Mouse (Mus musculus) forebrain, embryonic 11.5 days (tissue): ENCODE measurements around the gene Cul9. TPM values are rescaled to one million over a fixed set of nuclear protein-coding genes. Genes with fewer than 3 reads are reported as not detected.

Experiments
- ATAC-seq: fragments of 200-750 bp; cut with Nextera tagmentation; replicated peaks from 2 replicates; pipeline ENCODE4 v1.8.0; 2017; ENCODE audit warnings: moderate TSS enrichment; ENCODE audit not compliant: low FRiP score
- DNase-seq: peaks from one replicate; pipeline ENCODE4 v3.0.0-alpha.2; 2017; ENCODE audit warnings: low spot score
- H3K27ac ChIP-seq: fragments of 300-500 bp; sonication (generic); 2 replicates; pipeline ENCODE4 v1.5.1; 2014; ENCODE audit warnings: low read depth, low read length
- H3K27me3 ChIP-seq: fragments of 300-500 bp; sonication (generic); 2 replicates; pipeline ENCODE4 v1.6.1; 2014; ENCODE audit warnings: mild to moderate bottlenecking, low read length, mixed read lengths; ENCODE audit not compliant: control insufficient read depth, insufficient read depth
- H3K36me3 ChIP-seq: fragments of 300-500 bp; sonication (generic); 2 replicates; pipeline ENCODE4 v1.6.1; 2014; ENCODE audit warnings: mild to moderate bottlenecking, low read length, moderate library complexity, mixed read lengths; ENCODE audit not compliant: control insufficient read depth, insufficient read depth
- H3K4me1 ChIP-seq: fragments of 300-500 bp; sonication (generic); replicated peaks from 2 replicates; pipeline ENCODE4 v1.6.1; 2014; ENCODE audit warnings: low read length, mixed read lengths; ENCODE audit not compliant: control insufficient read depth, insufficient read depth
- H3K4me2 ChIP-seq: fragments of 300-500 bp; sonication (generic); 2 replicates; pipeline ENCODE4 v1.6.1; 2014; ENCODE audit warnings: low read depth, mild to moderate bottlenecking, low read length, moderate library complexity, mixed read lengths; ENCODE audit not compliant: severe bottlenecking
- H3K4me3 ChIP-seq: fragments of 300-500 bp; sonication (generic); 2 replicates; pipeline ENCODE4 v1.5.1; 2014; ENCODE audit warnings: low read depth, low read length
- H3K9ac ChIP-seq: fragments of 300-500 bp; sonication (generic); 2 replicates; pipeline ENCODE4 v1.6.1; 2014; ENCODE audit warnings: low read length
- H3K9me3 ChIP-seq: fragments of 300-500 bp; sonication (generic); 2 replicates; pipeline ENCODE4 v1.6.1; 2016; ENCODE audit warnings: low read length, mixed read lengths; ENCODE audit not compliant: control insufficient read depth
- WGBS: fragments of 180-500 bp; shearing (Covaris S2); extraction: QIAGEN DNeasy Blood & Tissue Kit; methylation state at CpG from one replicate; pipeline ENCODE4 v1.1.7; 2014; 5-methylcytosine and 5-hydroxymethylcytosine counted together
- polyA plus RNA-seq: library from polyadenylated mRNA; unstranded; fragments of >200 nt; fragmentation: Nextera tagmentation; extraction: Ambion mirVana; gene quantifications from 2 replicates; pipeline ENCODE4 v1.2.1, GENCODE M21; 2014

Gene Cul9
- polyA plus RNA-seq, 1 experiment from 2014 or later, result 3.4 TPM

GRCm38 (mm10) chr17:46525579-46526307, 20.4 kb downstream of the Cul9 start:
- H3K9me3 ChIP-seq, result no peaks in the 10 kb centered on the region
- H3K9ac ChIP-seq, result no peak overlapping the region
- ATAC-seq (peak; percentile 61), DNase-seq (peak; percentile 91)
- H3K36me3 ChIP-seq, result no peaks in the 10 kb centered on the region
- H3K4me3 ChIP-seq, result no peak overlapping the region
- H3K27me3 ChIP-seq, result peaks cover 4% of the 10 kb centered on the region; the same call in 1 of the 2 replicates
- no peak overlapping the region for H3K4me2 ChIP-seq
- no peak overlapping the region for H3K27ac ChIP-seq
- H3K4me1 ChIP-seq, result 0 out of 2 replicates have a peak, but pooled peaks cover 2% of the 10 kb centered on the region
- 38% methylated on average over 12 of the region's 12 CpGs for WGBS

GRCm38 (mm10) chr17:46525065-46525464, 21.1 kb downstream of the Cul9 start:
- DNase-seq (peak; percentile 48), ATAC-seq (no peak)
- no peaks in the 10 kb centered on the region for H3K9me3 ChIP-seq
- H3K36me3 ChIP-seq, result no peaks in the 10 kb centered on the region
- no peak overlapping the region for H3K4me2 ChIP-seq
- peaks cover 4% of the 10 kb centered on the region; the same call in 1 of the 2 replicates for H3K27me3 ChIP-seq
- H3K4me1 ChIP-seq, result 0 out of 2 replicates have a peak, but pooled peaks cover 2% of the 10 kb centered on the region
- WGBS, result 85% methylated on average over 10 of the region's 10 CpGs
- H3K9ac ChIP-seq, result no peak overlapping the region
- no peak overlapping the region for H3K4me3 ChIP-seq
- H3K27ac ChIP-seq, result no peak overlapping the region

DNA sequence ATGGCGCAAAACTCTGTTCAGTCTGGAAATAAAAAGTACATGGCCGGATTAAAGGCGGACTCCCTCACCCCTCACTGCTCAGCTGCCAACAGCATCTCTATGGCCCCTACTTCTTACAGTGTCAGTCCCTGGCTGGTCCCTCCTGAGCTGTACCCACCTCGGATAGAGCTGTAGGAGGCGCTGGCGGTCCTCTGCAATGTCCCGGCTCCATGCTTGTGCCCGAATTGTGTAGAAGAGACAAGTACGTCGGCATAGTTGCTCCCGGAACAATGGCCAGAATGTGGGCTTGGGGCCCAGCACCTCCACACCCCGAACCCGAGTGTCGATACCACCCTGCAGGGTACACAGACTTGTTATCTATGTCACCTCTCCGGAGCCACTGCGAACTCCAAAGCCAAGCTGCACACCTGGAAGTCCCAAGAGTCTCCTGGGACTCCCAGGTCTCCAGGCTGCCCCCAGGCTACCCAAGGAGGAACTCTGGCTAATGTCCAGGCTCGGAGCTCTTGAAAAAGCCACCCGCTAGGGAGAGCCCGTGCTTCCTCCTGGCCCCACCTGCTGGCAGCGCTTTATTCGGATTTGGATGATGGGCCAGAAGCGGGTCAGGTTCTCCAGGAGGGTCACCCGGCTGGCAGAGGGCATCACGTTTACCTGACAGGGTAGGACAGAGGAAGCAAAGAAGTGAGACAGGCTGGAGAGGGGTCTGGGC, 24.1 kb downstream of the Cul9 start:
- Histone ChIP-seq H3K9ac (no peak overlapping the region), H3K4me2 (no peak overlapping the region), H3K36me3 (no peaks in the 10 kb centered on the region), H3K27me3 (peaks cover 4% of the 10 kb centered on the region; the same call in 1 of the 2 replicates), H3K4me1 (0 out of 2 replicates have a peak, but pooled peaks cover 2% of the 10 kb centered on the region), H3K9me3 (no peaks in the 10 kb centered on the region), H3K27ac (no peak overlapping the region), H3K4me3 (no peak overlapping the region)
- 28% methylated on average over 24 of the region's 24 CpGs for WGBS
- peak; percentile 65 for DNase-seq
- ATAC-seq, result no peak

DNA sequence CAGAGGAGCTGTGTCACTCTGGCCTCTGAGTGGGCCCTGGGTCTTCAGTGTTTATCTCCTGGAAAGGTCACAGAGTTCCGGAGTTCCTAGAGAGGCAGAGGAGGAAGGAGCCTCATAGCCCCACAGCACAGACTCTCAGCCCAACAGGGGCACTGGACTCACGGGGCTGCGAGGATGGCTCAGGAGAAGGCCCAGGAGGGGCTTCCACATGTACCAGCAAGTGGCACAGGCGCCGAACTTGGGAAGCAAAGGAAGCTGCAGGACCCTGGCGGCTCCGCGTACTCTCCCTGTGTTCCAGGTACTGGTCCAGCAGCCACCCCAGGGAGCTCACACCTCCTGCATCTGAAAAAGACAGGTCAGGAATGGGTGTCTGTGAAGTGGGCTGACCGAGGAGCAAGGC, 25.0 kb downstream of the Cul9 start:
- Histone ChIP-seq H3K4me2 (no peak overlapping the region), H3K4me3 (no peak overlapping the region), H3K36me3 (no peaks in the 10 kb centered on the region), H3K9ac (no peak overlapping the region), H3K27ac (no peak overlapping the region), H3K4me1 (0 out of 2 replicates have a peak, but pooled peaks cover 2% of the 10 kb centered on the region), H3K9me3 (no peaks in the 10 kb centered on the region), H3K27me3 (peaks cover 4% of the 10 kb centered on the region; the same call in 1 of the 2 replicates)
- DNase-seq (peak; percentile 50), ATAC-seq (no peak)
- 81% methylated on average over 9 of the region's 9 CpGs for WGBS

- Histone ChIP-seq H3K36me3 (no peaks in the 10 kb centered on the region), H3K9me3 (no peaks in the 10 kb centered on the region), H3K4me1 (0 out of 2 replicates have a peak, but pooled peaks cover 2% of the 10 kb centered on the region), H3K4me3 (no peak overlapping the region), H3K27me3 (peaks cover 4% of the 10 kb centered on the region; the same call in 1 of the 2 replicates), H3K4me2 (no peak overlapping the region), H3K27ac (no peak overlapping the region), H3K9ac (no peak overlapping the region)
- ATAC-seq, result no peak
- peak; percentile 56 for DNase-seq
- 55% methylated on average over 25 of the region's 25 CpGs for WGBS
Observed at GRCm38 (mm10) chr17:46520385-46520979, 25.7 kb downstream of the Cul9 start.

GRCm38 (mm10) chr17:46519971-46520370, 26.2 kb downstream of the Cul9 start:
- ATAC-seq, result no peak
- Histone ChIP-seq H3K27ac (no peak overlapping the region), H3K27me3 (peaks cover 4% of the 10 kb centered on the region; the same call in 1 of the 2 replicates), H3K4me2 (no peak overlapping the region), H3K4me3 (no peak overlapping the region), H3K4me1 (0 out of 2 replicates have a peak, but pooled peaks cover 2% of the 10 kb centered on the region), H3K9ac (no peak overlapping the region), H3K9me3 (no peaks in the 10 kb centered on the region), H3K36me3 (no peaks in the 10 kb centered on the region)
- 60% methylated on average over 10 of the region's 10 CpGs for WGBS
- DNase-seq, result no peak

DNA sequence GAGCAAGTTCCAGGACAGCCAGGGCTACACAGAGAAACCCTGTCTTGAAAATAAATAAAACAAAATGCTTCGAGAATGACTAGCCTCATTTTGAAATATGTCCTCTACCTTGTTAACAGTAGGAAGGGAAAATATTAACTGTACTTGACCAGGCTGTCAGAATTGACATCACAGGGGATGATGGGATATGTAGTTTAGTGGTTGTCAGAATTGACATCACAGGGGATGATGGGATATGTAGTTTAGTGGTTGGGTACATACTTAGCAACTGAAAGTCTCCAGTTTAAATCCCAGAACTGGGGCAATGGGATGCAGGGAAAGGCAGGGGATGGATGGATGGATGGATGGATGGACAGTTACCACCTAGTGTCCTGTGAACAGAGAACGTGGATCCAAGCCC, 32.9 kb downstream of the Cul9 start:
- WGBS, result 67% methylated on average over 2 of the region's 2 CpGs
- no peak for DNase-seq
- Histone ChIP-seq H3K27ac (no peak overlapping the region), H3K9ac (no peak overlapping the region), H3K4me3 (no peak overlapping the region), H3K27me3 (no peaks in the 10 kb centered on the region), H3K36me3 (no peaks in the 10 kb centered on the region), H3K4me1 (no peaks in the 10 kb centered on the region), H3K4me2 (no peak overlapping the region), H3K9me3 (no peaks in the 10 kb centered on the region)
- ATAC-seq, result no peak

DNA sequence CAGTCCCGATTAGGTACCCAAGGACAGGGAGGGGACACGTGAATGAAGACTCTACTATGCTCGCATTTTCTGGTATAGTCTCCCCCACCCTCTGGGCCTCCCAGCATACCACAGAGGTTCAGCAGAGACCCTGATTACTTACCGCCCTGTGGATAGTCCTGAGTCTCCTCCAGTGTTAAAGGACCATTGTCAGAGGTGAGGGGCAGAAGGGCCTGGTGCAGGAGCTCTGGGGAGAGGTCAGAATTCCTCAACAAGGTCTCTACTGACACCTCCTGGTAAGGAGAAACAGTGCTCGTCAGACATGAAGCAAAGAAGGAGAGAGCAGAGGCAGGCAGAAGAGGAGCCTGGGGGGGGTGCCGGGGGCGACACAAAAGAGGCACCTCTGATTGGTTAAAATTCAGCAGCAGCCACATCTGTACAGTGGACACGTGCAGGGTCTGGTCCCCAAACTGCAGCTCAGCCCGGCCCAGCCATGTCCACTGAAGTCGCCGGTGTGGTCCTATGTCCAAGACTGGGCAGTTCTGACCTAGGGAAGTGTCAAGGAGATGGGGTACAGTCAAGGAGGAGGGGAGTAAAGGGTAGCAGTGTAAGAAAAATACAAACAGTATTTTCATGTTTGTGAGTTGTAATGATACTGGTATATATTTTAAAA, 35.0 kb downstream of the Cul9 start:
- Histone ChIP-seq H3K4me3 (no peak overlapping the region), H3K9ac (no peak overlapping the region), H3K4me2 (no peak overlapping the region), H3K9me3 (no peaks in the 10 kb centered on the region), H3K4me1 (no peaks in the 10 kb centered on the region), H3K36me3 (no peaks in the 10 kb centered on the region), H3K27me3 (no peaks in the 10 kb centered on the region), H3K27ac (no peak overlapping the region)
- 45% methylated on average over 11 of the region's 11 CpGs for WGBS
- ATAC-seq (0 out of 2 replicates have a peak, but pooled peaks have one; percentile 33), DNase-seq (peak; percentile 55)
